Mouse (Mus musculus) T-cell, adult 2 months (primary cell): ENCODE measurements around the gene Rnf216.
"Not testable (repeated sequence)": the region's sequence is repeated elsewhere in the genome, so short reads cannot be mapped to it uniquely, and the experiment has no call there.

ENCODE experiments used
- DNase-seq: peaks from one replicate; pipeline ENCODE4 v3.0.0; 2022; ENCODE audit warnings: low spot score

Gene Rnf216

DNA sequence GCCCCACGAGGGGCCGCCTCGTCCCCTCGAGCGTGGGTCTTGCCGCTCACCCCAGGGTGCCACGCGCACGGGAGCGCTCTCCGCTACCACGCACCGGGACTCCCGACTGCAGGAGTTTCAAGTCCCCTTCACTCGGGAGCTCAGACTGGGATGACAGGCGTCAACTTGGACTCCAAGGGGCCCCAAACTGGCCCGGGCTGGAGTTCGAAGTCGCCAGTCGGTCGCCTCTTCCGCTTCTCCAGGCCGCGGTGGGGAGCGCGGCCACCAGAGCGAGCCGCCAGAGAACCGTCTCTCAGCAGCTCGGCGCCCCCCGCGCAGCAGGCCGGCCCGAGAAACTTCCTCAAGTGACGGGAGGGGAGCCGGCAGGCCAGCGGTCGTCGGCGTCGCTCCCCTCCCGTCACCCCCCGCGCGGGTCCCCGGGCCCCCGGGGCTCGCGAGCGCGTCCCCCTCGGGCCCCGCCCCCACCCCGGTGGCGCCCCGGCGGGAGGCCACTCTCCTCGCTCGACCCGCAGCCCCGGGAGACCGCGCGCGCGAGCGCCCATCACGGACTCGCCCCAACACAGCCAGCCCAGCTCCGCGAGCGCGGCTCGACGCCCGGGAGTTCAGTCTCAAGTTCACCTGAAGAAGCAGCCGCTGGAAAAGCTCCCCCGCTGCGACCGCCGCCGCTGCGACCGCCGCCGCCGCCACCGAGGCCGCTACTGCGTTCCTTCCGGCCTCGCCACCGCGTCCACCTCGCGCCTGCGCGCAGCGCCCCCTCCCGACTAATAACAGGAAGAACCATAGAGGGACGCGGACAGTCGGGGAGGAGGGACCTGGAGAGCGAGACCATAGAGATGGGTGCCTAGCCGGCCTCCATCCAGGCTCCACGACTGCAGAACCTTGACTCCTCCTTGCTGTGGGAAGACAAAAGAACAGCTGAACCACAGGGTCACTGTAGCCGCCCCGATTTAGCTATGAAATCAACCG is at the start of gene Rnf216:
TSS of gene Rnf216 (minus strand) at position 714 of the 966 bp plus-strand sequence.
- peak; percentile 81 for DNase-seq

DNA sequence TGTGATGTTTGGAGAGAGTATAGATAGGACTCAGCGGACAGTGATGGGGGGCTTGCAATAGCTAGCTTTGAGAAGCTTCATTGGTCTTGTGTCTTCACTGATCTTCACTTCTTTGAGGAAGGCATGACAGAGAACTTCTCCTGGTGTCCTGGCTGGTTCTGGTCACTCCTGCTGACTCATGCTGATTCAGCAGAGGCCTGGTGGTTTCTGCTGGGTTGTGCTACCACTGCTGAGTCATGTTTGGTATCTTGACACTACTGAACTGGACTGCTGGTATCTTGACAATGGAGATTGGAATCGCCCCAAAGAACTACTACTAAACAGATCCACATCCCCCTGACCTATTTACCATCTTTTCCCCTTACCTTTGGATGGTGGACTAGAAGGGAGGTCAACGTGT is 42.7 kb upstream of the Rnf216 start:
- DNase-seq: no peak

DNA sequence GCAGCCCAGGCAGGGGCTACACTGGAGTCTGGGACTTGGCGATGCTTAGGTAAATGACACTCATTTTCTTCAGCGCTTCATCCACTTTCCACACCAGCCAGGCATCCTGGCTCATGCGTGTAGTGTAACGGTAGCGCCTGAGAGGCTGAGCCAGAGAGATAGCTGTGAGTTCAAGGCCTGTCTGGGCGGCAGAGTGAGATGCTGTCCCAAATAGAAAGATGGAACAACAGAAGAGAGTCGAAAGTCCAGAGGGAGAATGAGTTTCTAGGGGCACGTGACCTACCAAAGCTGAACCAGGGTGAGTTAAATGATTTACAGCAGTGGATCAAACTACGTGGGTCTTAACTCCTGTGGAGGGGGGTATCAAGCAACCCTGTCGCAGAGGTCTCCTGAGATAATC is 41.0 kb upstream of the Rnf216 start:
- DNase-seq: no peak

DNA sequence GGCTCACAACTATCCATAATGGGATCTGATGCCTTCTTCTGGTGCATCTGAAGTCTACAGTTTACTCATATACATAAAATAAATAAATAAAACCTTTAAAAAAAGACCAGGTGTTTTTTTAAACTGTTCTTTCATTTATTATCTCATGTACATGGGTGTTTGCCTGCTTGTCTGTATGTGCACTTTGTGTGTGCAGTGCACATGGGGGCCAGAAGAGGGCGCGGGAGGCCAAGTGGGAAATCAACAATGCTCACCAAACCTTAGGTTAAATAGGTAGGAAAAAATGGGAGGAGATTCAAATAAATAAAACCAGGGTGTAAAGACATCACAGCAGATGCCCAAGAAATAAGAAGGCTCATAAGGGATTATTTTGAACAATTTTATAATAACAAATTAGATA is 37.2 kb upstream of the Rnf216 start:
- no peak for DNase-seq

DNA sequence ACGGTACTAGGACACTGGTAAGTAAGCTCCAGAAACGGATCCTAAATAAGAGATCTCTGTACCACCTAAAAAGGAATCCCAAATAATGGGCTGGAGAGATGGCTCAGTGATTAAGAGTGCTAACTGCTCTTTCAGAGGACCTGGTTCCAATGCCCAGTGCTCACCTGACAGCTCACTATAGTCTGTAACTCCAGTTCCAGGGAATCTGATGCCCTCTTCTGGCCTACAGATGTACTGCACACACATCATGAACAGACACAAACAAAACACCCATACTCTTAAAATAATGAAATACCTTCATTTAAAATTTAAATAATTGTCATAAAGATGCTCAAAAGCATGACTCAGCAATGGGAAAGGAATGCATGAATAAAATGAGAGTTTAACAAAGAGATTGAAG is 36.7 kb upstream of the Rnf216 start:
- DNase-seq: no peak

DNA sequence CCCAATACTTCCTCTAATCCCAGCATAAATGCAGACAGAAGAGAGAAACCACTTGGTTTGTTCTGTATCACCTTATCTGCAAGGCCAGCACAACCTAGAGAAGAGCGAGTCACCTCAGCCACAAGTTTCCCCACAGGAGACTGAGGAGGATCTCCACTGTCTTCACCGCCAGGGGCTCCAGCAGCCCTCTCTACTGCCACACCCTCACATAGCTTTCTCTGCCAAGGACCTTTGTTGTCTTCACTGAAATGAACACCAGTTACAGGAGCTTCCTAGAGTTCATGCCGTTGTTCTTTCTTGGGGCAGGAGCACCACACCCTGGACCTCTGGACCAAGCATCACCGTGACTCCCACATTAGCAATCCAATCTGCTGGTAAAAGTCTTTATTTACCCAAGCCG is 35.9 kb upstream of the Rnf216 start:
- DNase-seq: no peak

DNA sequence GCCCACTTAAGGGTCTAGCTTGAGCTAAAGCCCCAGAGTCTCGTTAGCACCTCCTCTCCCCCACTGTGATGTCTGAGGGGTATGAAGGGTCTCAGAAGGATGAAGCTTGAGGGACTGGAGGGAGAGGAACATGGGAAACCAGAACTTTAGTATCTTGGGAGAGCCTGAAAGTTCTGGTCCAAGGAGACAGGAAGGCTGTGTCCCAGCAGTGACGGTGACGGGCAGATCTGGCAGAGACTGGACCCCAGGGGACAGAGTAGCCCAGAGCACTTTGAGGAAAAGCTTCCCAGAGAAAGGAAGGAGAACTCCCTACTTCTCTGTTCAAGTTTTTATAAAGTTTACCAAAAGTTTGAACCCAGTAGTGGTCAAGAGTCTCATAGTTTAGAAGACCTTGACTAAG is 34.7 kb upstream of the Rnf216 start, which contains the start of gene Olfr718-ps1:
TSS of gene Olfr718-ps1 (minus strand) at position 101 of the 400 bp plus-strand sequence.
- no peak for DNase-seq

DNA sequence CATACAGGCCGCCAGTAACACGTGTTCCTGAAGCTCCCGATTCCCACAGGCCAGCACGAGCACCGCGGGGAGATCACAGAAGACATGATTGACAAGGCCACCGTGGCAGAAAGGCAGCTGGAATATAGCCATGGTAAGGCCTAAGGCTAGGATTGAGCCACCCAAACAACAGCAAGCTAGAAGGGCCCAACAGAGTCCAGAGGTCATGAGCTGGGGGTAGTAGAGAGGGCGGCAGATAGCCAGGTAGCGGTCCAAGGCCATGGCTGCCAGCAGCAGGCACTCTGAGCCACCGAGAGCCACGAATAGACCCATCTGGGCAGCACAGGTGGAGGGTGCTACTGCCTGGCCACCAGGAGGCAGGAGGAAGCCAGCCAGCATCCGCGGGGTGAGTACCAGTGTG is 24.8 kb upstream of the Rnf216 start:
- DNase-seq: no peak

DNA sequence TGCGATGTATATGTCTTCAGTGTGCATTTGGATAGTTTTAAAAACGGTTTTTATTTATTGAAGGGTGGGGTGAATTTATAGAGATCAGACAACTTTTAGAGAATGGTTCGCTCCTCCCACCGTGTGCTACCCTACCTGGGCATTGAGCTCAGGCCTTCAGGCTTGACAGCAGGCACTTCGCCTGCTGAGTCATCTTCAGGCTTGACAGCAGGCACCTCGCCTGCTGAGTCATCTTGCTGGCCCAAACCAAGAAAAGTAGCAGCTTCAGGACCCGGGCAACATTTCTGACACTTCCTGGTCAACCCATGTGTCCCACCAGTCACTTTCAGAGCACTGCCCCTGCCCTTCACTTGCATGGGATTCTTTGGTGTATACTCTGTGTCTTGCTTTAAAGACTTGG is 22.2 kb upstream of the Rnf216 start:
- DNase-seq: no peak

DNA sequence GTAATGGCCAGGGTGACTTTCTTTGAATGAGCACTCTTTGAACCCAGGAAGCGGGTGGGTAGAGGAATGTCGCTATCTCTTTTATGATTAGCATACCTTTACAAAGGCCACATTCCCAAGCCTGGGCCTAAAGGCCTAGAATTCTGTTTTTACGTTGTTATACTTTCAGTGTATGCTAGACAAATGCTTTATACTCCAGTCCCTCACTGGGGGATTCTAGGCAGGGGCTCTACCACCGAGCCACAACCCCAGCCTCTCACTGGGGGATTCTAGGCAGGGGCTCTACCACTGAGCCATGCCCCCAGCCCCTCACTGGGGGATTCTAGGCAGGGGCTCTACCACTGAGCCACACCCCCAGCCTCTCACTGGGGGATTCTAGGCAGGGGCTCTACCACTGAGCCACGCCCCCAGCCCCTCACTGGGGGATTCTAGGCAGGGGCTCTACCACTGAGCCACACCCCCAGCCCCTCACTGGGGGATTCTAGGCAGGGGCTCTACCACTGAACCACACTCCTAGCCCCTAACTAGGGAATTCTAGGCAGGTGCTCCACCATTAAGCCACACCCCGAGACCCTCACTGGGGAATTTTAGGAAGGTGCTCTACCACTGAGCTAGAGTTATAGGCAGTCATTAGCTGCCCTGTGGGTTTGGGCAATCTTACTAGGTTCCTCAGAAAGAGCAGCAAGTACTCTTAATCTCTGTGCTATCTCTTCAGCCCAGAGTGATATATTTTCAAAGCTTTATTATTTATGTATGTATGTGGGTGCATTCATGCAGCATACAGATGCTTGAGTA is 21.6 kb upstream of the Rnf216 start:
- DNase-seq: not testable (repeated sequence)

DNA sequence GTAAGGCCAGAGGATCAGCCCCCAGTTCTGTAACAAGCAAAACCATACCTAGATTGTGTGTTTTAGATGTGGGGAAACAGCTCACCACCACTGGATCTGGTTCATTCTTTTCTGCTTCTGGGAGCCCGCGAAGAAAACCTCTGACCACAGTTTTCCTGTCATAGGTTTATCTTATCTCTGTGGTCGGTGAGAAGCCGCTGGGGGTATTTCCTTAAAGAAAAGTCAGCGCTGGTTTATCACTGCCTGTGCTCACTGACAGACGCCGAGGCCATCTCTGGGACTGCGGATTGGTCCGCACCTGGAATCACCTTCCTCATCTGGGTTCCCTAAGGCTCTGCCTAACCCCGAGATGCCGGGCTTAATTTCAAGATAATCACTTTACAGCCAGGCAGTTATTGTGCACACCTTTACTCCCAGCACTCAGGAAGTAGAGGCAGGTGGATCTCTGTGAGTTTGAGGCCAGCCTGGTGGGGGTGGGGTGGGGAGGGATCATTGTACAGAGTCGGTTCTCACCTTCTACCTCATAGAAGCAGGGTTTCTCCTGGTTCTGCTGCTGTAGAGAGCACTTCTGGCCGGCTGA is 20.2 kb upstream of the Rnf216 start:
- DNase-seq: peak; percentile 76

DNA sequence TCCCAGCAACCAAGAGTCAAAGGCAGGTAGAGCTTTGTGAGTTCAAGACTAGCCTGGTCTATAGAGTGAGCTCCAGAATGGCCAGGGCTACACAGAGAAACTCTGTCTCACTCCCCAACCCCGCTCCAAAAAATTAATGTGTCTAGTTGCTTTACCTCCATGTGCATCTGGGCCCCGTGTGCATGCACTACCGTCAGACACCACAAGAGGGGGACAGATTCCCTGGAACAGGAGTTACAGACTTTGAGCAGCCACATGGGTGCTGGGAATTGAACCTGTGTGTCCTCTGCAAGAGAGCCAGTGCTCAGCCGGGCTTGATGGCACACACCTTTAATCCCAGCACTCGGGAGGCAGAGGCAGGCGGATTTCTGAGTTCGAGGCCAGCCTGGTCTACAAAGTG is 17.5 kb upstream of the Rnf216 start:
- DNase-seq: no peak

DNA sequence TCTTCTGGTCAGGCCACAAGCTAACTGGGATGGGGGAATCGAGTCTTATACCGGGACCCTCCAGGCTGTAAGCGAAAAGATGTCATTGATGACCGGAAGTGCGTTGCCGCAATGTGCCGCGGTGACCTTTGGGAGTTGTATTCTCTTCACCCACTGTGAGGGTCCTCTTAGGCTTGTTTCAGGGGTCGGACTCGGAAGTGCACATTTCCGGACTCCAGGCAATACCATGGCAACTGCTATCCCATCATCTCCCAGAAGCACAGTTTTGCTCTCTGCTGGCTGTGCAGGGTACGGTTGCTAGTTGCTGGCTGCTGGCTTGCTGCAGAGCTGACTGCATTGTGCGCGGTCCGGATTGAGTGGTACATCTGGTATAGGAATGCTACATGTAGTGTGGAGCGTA is 16.3 kb upstream of the Rnf216 start:
- no peak for DNase-seq

DNA sequence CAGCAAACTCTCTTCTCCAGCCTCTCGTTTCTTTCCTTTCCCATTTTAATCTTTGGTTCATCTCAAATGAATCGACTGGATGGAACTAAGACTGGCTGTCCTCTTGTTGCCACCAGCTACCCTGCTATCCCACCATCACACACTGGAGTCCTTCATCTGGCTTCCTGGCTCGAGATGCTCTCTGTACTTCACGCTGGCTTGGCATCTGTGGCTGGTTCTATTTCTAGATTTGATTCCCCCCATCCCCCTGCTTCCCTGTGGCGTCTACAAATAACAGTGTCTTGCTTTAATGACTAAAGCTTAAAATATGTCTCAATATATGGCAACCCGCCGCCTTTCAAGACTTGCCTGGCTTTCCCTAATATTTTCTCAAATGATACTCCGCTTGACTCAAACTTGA is 15.0 kb upstream of the Rnf216 start:
- DNase-seq: no peak

DNA sequence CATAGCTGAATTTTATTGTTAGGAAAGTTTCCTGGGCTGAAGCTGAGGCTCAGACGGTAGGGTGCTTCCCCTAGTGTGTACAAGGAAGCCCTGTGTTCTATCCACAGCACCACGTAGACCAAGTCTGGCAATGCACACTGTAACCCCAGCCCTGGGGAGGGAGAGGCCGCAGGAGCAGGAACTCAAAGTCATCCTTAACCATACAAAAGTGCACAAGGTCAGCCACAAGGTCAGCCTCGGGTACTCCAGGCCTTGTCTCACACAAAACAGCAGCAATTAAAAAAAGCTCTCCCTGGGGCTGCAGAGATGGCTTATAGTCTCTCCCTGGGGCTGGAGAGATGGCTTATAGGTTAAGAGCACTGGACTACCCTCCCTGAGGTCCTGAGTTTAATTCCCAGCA is 14.1 kb upstream of the Rnf216 start:
- no peak for DNase-seq

DNA sequence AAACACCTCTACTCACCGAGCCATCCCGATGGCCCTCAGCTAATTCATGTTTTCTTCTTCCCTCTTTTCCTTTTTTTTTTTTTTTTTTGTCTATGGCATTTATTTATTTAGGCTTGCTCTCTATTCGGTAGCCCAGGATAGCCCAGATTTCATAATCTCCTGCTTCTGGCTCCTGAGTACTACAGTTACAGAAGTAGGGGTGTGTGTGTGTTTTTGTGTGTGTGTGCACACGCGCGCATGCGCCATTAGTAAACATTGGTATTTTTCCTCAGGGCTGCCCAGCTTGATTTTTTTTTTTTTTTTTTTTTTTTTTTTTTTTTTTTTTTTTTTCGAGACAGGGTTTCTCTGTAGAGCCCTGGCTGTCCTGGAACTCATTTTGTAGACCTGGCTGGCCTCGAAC is 13.3 kb upstream of the Rnf216 start:
- no peak for DNase-seq

DNA sequence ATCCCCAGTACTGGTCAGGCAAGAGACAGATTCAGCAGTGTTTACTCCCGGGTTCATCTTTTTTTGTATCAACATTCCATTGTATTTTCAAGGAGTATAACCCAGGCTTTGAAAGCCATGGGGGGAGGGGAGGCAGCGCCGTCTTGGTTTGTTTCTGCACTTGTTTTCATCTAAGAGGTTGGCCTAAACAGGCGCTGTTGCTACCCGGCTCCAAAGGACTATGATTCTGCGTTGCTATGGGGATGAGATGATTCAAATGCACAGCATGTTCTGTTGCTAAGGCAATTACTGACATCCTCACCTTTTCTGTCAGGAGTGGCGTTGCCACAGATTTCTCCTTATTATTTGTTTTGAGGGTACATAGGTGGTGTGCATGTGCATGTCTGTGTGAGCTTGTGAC is 12.8 kb upstream of the Rnf216 start:
- DNase-seq: no peak

DNA sequence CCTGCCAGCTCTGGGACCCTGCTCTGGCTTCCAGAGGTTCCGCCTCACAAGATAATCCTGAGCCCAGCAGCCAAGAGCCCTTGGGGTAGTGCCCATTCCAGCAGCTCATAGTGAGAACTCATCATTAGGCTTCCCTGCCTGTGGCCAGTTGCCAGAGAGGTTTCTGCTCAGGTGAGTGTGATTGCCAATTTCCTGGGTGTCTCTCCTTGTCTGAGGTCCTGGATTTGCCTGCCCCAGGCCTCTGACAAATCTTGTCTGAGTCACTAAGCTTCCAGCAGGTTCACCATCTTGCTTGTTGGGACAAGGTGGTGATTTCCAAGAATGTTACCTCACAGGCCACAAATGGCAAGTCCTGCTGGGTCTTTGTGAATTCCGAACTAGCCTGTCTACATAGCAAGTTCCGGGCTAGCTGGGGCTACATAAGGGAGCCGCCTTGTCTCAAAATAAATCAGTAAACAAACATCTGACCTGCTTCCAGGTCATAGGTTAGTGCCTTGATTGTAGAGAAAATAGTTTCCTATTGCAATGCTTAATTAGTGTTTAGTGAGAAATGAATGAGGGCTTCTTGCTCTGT is 12.1 kb upstream of the Rnf216 start:
- no peak for DNase-seq

DNA sequence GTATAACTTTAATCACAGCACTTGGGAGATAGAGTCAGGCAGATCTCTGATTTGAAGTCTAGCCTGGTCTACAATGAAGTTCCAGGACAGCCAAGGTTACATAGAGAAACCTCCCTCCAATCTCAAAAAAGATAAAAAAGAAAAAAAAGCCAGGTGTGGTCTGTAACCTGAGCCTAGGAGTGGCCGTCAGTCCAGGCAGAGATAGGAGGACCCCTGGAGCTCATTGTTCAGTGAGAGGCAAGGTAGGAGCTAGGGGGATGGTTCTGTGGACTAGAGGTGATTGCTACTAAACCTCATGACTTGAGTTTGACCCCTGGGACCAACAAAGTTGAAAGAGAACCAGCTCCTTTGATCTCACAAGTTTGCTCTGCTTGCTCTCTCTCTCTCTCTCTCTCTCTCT is 9.9 kb upstream of the Rnf216 start:
- DNase-seq: no peak

DNA sequence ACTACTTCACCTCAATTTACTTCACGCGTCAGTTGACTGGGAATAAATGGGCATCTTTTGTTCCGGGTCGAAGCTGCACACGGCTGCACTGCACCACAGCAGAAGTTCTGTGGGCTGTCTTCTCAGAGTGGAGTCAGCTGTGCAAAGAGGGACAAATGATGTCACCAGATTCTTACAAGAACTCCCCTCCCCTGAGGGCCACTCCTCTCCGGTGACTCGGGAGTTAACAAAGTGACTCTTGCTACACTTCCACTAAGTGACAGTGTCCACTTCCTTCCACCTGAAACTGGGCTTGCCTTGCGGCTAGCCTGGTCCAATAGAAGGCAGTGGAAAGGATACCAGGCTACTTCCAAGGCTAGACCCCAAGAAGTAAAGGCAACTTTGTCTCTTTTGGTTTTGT is 9.3 kb upstream of the Rnf216 start:
- no peak for DNase-seq

DNA sequence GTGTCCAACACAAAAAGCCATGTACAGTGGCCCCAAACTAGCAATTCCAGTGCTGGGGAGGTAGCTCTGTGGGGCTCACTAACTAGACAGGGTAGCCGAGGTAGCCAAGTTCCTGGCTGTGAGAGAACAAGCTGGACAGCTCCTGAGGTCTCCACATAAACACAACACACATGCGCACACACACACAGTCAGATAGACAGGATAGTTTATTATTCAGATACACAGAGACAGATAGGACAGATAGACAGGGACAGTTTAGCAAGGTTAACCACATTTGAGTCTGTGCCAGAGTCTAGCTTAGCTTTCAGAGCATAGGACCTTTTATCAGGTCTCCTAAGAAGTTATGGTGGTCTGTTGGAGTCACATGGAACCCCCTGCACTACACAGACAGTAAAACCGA is 6.0 kb downstream of the Rnf216 start:
- no peak for DNase-seq

DNA sequence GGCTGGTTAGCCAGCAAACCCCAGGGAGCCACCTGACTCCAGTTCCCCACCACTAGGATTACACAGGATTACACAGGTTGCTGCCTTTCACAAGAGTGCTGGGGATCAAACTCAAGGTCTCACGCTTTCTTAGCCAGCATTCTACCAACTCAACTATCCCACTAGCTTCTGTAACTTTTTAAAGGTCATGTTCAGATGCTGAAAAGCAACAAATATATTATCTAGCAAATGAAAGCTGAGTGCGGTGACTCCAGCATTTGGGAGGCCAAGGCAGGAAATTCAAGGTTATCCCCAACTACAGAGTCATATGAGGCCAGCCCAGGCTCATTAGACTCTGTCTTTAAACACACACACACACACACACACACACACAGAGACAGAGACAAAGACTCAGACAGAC is 9.6 kb downstream of the Rnf216 start:
- DNase-seq: no peak
